ENCODE assay signal across 9 mouse cellular contexts in the genomic region with DNA sequence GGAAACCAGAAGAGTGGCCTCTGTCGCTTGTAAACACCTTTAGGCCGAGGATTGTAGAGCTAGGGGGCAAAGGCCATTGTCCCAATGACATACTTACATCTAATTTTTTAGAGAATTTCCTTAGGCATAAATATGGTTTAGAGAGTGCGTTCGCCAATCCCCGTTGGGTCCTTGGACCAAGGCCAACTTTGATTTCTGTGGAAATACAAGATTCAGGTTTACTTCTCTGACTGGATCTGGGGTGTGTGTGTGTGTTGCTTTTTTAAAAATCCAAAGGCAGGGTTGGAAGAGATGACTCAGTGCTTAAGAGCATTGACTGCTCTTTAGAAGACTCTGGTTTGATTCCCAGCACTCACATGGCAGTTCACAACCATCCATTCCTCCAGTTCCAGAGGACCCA.
A peak's percentile ranks its signal among the peaks of the same experiment; 100 is the strongest.
DNase-seq lines count a peak whose midpoint lies in the region; ATAC-seq and TF ChIP-seq lines count a peak whose summit lies in the region.
"Had no signal": no experiment of that assay in that cellular context is flagged by ENCODE, and none has a peak within 500 bp of the region (broad histone marks: within the 10 kb centered on the region; RNA-seq: fewer than 3 reads in every experiment).

No protein-coding gene starts in this region.

- H3K36me3 ChIP-seq in heart, embryonic 13.5 days: no peaks in the 10 kb centered on the region; the same call in 1 of the 2 replicates
- no peaks in the 10 kb centered on the region for H3K36me3 ChIP-seq in testis, adult 2 months (ENCODE audit: control insufficient read depth, insufficient read depth, low read length)
- H3K36me3 ChIP-seq in hindbrain, embryonic 16.5 days (ENCODE audit: control insufficient read depth, insufficient read depth, low read length): no peaks in the 10 kb centered on the region

- no peak for TF ChIP-seq CTCF in testis, adult 2 months (IDR thresholded peaks at IDR 0.05; ENCODE audit: control insufficient read depth, insufficient read depth, insufficient replicate concordance, low read depth, low read length)

- DNase-seq in heart, adult 8-10 months (ENCODE audit: low spot score): no peak
- DNase-seq in testis, postnatal 10 days (ENCODE audit: low spot score): no peak
- peak; percentile 16 for DNase-seq in yolk sac, embryonic 10.5 days (ENCODE audit: low spot score)
- DNase-seq in spleen, postnatal 10 days (ENCODE audit: low spot score in 2 of 2): no peak
- DNase-seq in gastrocnemius, postnatal 14 days: no peak
- DNase-seq: kidney, postnatal 14 days had no signal

- 76% methylated on average over 5 of the region's 5 CpGs for WGBS in heart, embryonic 13.5 days
- 69% methylated on average over 5 of the region's 5 CpGs for WGBS in hindbrain, embryonic 16.5 days

- H3K27ac ChIP-seq in heart, embryonic 13.5 days (replicated peaks): peak overlapping the region; percentile 91; the same call in 1 of the 2 replicates
- no peak overlapping the region for H3K27ac ChIP-seq in testis, adult 2 months (ENCODE audit: control insufficient read depth, insufficient read depth, low read depth, low read length)
- H3K27ac ChIP-seq in hindbrain, embryonic 16.5 days (ENCODE audit: low read depth, low read length): no peak overlapping the region

- peak overlapping the region; percentile 73 for H3K4me2 ChIP-seq in heart, embryonic 13.5 days
- H3K4me2 ChIP-seq in hindbrain, embryonic 16.5 days (ENCODE audit: low read length): peak overlapping the region; percentile 89

- H3K4me3 ChIP-seq in heart, embryonic 13.5 days: peak overlapping the region; percentile 95
- H3K4me3 ChIP-seq in testis, adult 2 months (ENCODE audit: control insufficient read depth, low read depth, low read length): peak overlapping the region; percentile 40; the same call in 1 of the 2 replicates
- no peak overlapping the region for H3K4me3 ChIP-seq in hindbrain, embryonic 16.5 days (ENCODE audit: low read length)

- no peak for TF ChIP-seq POLR2A in testis, adult 2 months (IDR thresholded peaks at IDR 0.05; ENCODE audit: control insufficient read depth, low read depth, low read length)

- no peak for ATAC-seq in heart, embryonic 13.5 days (ENCODE audit: extremely low read depth, insufficient number of reproducible peaks, low FRiP score, low TSS enrichment)
- ATAC-seq in hindbrain, embryonic 16.5 days: no peak

- H3K9ac ChIP-seq in heart, embryonic 13.5 days: no peak overlapping the region; the same call in 1 of the 2 replicates
- no peak overlapping the region for H3K9ac ChIP-seq in hindbrain, embryonic 16.5 days (ENCODE audit: low read depth, low read length)

- no peaks in the 10 kb centered on the region for H3K27me3 ChIP-seq in heart, embryonic 13.5 days (replicated peaks)
- H3K27me3 ChIP-seq in testis, adult 2 months (ENCODE audit: control insufficient read depth, insufficient read depth, low read length): no peaks in the 10 kb centered on the region
- no peaks in the 10 kb centered on the region for H3K27me3 ChIP-seq in hindbrain, embryonic 16.5 days (replicated peaks; ENCODE audit: control insufficient read depth, insufficient read depth, low read length)

- no peaks in the 10 kb centered on the region for H3K9me3 ChIP-seq in heart, embryonic 13.5 days
- no peaks in the 10 kb centered on the region for H3K9me3 ChIP-seq in hindbrain, embryonic 16.5 days (ENCODE audit: control insufficient read depth, low read length)

- peaks cover 41% of the 10 kb centered on the region for H3K4me1 ChIP-seq in heart, embryonic 13.5 days
- H3K4me1 ChIP-seq in testis, adult 2 months (ENCODE audit: control insufficient read depth, insufficient read depth, low read length): no peaks in the 10 kb centered on the region
- peaks cover 6% of the 10 kb centered on the region; the same call in 1 of the 2 replicates for H3K4me1 ChIP-seq in hindbrain, embryonic 16.5 days (ENCODE audit: control insufficient read depth, insufficient read depth, low read depth, low read length)

- intact Hi-C loops in gastrocnemius, postnatal 14 days (cut with DNase I; ENCODE audit: low total_unique reads): no loop called here
